Mouse (Mus musculus): ENCODE measurements around the gene Mylk.
"Not testable (repeated sequence)": the region's sequence is repeated elsewhere in the genome, so short reads cannot be mapped to it uniquely, and the experiment has no call there.

The Mylk gene

DNA sequence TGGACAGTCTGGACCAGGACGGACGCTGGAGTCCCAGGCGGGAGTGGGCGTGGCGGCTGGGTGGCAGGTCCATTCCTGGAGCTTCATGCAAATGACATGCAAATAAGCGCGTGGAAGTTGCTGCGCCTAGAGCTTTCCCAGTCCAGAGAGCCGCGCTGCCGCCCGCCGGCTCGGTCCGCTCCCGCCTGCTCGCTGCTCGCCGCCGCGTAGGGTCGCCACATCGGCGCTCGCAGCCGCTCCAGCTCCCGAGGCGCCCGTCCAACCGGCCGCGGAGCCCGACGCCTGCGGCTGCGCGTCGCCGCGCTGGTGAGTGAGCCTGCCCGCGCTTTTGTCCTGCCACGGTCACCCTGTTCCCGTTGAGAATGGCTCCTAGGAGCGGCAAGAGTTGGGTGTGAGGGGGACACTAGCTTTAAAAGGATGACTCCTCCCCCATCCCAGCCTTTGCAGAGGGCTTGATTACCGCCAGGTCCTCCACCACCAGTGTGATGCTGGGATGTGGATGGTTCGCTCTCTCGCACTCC lies at the start of gene Mylk:
TSS of gene Mylk (plus strand) at position 146 of the 521 bp plus-strand sequence.
- peak; percentile 8 to 12 for DNase-seq

DNA sequence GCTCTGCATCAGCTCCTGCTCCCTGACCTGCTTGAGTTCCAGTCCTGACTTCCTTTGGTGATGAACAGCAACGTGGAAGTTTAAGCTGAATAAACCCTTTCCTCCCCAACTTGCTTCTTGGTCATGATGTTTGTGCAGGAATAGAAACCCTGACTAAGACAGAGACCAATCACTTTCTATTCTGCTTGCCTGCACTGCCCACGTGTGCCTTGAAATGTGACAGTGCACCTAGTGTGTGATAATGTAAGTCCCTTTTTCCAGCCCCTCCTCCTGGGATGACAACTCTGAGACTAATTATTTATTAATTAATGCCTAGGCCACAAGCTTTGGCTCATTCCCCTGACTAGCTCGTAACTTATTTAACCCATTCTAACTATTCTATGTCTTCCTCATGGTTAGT lies 46.3 kb upstream of the Mylk start:
- DNase-seq: not testable (repeated sequence)

DNA sequence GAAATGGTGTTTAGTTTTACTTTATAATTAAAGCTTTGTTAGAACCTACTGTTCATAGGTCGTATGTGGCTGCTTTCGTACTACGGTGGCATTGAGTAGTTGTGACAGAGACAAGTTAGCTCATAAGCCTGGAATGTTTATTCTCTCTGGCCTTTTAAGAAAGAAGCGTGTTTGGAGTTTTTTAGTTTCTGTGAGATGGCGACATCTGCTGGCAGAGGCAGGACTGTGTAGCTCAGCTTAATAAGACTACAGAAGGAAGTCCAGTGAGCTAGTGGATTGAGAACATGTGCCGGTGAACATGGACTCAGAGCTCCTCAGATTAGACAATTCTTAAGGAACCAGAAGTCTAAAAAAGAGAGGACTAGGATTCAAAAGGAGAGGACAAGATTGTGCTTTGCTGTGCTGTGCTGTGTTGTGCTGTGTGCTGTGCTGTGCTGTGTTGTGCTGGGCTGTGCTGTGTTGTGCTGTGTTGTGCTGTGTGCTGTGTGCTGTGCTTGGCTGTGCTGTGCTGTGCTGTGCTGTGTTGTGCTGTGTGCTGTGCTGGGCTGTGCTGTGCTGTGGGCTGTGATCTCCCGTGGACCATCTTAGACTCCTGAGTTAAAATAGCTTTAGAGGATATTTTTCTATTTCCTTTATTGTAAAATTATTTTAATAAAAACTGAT lies 44.7 kb upstream of the Mylk start:
- DNase-seq: peak; percentile 6

DNA sequence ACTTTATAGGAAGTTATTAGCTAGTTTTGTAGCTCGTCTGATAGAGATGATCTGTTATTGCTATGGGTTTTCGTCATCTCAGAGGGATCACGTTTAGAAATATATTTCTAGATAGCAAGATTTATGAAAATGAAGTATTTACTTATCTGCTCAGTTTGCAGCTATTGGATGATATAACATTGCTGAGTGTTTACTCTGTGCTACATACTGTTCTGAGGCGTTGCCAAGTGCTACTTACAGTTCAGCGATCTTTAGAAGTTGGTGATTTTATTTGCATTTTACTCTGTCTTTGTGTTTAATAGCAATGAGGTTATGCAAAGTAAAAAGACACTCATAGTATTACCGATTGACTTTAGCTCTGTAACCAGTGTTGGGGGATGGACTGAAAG lies 44.2 kb upstream of the Mylk start:
- DNase-seq: no peak

DNA sequence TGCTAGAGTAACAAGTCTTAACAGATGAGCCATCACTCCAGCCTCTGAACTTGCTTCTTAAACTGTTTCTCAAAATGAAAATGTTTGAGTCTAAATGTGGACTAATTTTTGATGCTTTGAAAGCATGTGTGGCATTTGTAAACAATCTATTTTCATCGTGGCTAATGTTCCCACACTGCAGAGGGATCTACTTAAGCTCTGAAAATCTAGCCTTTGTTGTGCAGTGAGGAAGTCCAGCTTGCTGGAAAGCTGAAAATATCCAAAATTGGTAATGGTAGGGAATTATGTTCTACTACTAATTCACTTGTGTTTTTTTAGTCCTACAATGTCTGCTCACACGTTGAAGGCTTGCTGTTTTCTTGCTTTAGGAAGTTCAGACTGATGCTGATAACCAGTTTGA lies 39.0 kb upstream of the Mylk start:
- DNase-seq: no peak

DNA sequence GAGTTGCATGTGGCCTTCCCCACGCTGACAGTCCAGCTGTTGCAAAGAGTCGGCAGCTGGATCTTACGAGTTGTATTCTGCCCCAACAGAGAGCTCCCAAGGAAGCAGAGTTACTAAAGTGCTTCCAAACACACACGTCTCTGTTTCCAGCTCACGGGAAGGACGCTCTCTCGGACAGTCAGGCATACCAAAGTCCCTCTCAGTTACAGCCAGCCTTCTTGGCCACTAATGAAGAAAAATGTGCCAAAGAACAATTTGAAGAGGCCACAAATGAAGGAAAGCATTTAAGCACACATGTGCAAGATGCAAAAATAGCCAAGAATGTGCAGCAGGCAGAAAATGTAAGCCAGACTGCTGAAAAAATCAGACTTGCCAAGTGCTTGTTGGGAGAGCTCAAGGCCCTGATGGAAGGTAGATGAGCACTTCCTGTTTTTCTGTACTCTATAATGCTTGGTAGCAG lies 38.5 kb upstream of the Mylk start:
- no peak for DNase-seq

DNA sequence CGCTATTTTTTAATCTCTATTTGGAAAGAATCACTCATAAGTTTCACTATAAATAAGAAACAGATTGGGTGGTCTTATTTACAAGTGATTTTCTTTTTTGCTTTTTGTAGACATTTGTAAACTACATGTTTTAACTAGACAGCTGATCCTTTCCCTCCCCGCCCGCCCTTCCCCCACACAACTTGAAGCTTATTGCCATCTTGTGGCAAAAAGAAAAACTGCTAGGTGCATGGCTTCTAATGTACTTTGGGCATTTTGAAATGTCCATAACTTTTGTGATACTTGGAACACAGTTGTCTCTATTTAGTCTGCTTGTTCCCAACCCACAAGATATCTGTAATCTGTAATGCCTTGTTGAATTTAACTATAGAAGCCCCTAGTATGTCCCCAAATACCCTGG lies 33.5 kb upstream of the Mylk start:
- no peak for DNase-seq

DNA sequence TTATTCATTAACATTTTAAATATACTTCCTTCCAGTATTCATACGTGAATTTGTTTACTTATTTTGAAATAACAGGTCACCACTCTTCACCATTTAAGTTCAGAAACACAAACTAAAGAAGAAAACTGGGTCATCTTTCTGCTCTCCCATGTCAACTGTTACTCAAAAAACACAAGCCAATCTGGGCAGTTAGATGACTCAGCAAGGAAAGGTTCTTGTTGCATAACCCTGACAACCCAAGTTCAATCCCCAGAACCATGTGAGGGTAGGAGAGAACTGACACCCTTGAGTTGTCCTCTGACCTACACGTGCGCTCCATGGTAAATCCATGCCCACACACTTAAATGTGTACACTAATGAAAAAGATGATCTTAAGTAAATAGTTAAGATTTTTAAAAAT lies 19.9 kb upstream of the Mylk start:
- DNase-seq: no peak

DNA sequence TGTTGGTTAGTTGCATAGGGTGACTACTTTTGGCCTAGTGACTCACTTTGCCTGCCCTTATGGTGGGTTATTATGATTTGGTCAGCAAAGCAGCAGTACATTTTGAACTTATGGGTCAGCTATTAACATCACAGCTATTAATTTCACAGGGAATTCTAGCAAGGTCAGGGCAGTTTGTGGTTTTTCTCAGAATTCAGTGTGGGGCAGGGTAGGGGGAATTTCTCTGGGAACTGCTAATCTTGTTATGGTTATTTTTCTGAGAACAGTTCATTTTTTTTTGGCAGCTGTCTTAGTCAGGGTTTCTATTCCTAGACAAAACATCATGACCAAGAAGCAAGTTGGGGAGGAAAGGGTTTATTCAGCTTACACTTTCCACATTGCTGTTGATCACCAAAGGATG lies 16.4 kb upstream of the Mylk start:
- DNase-seq: not testable (repeated sequence)

DNA sequence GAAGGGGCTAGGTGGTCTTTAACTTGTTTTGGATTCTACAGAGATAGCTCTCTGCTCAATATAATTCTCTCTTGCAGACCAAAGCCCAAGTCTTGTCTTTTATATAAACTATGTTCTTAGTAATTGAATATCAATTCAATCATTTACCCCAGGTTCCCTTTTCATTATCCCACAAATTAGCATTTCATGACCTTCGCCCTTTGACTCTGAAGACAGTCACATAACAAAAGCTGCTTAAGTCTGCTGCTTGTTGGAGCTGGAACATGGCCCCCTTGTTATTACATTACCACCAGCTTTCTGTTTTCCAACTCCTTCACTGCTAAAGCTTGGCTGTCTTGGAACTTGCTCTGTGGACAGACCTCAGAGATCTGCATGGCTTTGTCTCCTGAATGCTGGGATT lies 15.6 kb upstream of the Mylk start:
- no peak for DNase-seq

DNA sequence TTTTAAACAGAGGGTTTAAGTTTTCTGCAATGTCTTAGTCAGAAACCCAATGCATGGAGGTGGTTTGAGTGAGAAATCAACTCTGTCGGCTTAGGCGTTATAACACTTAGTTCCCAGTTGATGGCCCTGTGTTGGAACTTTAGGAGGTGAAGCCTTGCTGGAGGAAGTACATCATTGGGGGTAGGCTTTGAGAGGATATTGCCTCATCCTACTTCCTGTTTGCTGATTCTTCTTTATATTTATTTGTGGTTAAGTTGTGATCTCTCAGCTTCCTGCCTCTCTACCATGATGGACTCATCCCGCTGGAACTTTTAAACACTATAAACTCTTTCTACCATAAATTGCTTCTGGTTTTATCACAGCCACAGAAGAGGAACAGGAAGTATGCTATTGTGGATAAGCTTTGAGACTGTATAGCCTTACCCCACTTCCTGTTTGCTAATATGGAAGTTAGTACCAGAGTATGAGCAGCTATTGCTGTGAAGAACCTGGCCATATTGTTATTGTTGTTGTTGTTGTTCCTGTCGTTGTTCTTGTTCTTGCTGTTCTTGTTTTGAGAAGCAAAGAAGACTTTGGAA lies 6.3 kb upstream of the Mylk start:
- no peak for DNase-seq

DNA sequence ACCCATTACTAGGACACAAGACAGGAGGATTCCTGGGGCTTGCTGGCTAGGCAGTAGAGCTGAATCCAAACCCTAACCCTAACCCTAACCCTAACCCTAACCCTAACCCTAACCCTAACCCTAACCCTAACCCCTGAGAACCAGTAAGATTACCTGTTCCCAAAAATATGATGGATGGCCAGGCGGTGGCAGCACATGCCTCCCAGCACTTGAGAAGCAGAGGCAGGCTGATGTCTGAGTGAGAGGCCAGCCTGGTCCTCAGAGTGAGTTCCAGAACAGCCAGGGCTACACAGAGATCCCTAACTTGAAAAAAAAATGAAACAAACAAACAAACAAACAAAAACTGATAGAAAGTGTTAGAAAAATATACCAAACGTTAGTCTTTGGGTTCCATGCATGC lies 2.1 kb upstream of the Mylk start:
- no peak for DNase-seq

DNA sequence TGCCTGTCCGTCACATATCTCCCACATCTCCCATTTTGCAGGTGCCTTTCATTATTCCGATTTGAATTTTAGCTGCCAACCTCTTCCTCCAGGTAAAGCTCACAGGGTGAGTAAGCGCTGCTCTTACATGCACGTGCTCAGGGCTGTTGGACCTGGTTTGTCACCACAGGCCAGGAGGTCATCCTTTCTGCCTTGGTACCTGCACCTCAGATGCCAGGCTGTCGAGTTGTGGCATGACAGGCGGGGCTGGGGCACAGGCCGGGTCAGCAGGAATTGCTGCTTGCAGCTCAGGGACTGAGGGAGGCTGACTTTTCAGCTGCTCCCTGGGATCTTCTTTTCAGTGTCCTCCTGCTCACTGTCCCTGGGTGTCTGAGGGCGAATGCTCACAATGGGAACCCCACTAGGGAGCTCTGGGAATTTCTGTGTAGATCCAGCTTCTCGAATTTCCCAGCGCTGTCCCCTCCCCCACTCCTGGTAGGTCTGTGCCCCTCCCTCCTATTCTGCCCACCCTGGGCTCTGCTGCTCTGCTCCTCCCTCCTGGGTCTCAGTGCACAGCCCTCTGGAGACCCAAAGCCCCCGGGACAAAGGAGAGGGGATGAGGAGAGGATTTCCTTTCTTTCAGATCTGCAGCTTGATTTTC lies 3.2 kb downstream of the Mylk start:
- no peak for DNase-seq

DNA sequence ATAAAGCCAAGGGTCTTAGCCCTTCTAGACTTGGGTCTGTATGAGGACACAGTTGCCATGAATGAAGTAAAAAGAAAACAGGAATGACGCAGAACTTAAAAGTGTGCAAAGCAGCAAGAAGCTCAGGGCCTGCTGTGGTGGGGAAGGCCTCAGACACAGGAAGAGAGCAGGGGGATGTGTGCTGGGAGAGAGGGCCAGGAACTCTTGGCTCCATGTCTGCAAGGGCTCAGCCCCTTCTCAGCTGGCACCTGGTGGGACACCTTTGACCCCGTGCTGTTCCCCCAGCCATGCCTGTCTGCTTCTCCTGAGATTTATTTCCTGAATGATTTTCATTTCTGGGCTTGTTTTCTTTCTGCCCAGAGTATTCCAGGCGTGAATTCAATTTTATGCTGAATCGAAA lies 4.5 kb downstream of the Mylk start:
- no peak for DNase-seq

DNA sequence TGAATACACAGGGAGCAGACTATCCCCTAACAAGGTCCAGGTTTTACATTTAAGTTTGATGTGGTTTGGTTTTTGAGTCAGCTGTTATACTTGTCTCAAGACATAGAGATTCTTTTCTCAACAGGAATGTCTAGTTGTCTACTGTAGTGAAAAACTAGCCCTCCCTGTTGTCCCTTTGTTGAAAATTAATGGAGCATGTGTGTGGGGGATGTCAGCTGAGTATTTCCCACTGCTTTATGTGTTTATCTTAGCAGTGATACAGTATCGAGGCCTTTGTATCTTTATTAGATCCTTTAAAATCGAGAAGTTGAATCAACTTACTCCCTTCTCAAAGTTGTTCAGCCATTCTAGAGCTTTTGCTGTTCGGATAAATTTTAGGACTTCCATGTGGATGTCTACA lies 7.0 kb downstream of the Mylk start:
- no peak for DNase-seq

DNA sequence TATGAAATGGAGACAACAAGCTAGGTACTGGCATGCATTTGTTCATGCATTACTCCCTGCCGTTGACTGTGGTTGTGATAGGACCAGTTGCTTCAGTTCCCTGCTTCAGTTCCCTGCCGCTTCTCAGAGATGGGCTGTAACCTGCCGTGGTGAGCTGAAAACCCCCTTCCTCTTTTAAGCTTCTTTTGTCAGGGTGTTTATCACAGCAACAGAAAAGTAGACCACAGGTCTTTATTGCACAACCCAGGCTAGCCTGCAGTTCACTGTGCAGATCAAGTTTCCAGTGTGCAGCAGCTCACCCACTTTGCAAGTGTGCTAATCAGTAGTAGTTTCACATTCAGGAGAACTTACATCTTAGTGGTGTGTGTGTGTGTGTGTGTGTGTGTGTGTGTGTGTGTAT lies 8.0 kb downstream of the Mylk start:
- no peak for DNase-seq

DNA sequence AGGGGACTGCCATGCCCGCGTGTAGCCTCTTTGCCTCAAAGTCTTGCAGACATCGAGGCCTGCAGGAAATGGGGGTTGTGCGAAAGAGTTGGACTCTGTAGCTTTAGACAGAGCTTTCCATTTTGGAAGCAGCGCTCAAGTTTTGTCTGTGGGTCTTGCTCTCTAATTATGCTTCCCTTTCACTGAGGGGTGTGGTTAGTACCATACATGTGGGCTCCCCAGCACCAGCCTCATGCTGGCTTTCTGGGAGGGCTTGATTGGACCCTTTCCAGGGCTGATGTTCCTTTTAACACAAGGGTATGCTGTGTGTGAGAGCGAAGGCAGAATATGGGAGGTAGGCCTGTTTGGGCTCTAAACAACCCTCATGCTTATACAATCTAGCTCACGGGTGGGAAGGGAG lies 12.0 kb downstream of the Mylk start:
- DNase-seq: no peak

DNA sequence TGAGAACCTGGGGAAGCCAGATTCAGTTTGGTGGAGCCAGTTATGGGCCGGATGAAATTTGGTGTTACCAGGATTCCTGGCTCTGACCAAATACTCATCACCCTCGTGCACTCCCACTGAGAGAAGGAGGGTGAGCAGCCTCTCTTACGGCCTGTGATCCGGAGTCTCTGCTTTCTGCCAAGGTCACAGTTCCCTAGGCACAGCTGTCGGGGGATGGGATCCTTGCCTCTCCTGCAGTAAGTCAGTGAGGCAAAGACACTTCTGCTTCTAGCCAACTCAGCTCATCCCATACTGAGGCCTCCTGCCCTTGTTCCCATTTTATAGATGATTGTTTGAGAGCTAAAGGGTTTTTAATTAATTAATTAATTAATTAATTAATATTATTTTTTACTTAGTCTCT lies 13.2 kb downstream of the Mylk start:
- no peak for DNase-seq

DNA sequence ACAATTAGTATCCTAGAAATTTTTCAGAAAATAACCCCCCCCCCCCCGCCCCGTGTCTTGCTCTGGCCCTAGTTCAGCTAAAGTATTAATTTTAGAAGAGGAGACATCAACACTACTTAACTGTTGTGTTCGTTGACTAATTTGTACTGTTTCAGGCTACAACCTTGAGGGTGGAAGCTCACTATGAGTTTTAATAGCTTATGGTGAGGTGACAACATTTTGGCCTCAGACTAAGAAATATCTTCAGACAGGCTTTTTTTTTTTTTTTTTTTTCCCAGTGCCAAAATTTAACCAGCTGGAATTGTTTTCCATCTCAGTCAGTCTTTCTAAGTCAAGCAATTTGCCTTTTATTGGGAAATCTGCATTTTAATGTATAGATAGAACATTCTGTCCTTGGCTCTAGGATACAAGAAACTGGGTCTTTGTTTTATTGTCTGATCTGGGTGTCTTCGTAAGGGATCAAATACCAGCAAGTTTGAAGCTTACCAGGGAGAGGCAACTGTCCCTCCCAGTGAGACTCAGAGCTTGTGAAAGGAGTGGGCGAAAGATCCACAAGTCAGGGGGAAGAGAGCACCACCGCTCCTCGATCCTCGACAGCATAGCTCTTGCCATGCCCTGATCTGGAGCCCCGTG lies 19.1 kb downstream of the Mylk start:
- DNase-seq: no peak

DNA sequence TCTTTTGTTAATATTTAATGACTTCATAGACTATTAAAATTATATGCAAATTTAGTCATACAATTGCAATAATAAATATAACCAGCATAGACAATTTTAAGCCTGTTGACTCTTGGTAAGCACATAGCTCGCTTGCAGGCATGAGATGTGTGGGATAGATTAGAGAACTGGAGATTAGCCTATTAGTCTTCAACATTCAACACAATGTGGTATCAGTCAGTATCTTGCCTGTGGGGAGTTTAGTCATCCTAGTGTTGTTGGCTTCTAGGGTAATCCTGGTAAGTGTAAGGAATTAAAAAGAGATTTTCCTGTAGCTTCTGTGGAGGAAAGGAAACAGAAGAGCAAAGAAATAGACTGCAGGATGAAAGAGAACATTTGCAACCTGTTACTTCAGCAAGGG lies 20.7 kb downstream of the Mylk start:
- no peak for DNase-seq

DNA sequence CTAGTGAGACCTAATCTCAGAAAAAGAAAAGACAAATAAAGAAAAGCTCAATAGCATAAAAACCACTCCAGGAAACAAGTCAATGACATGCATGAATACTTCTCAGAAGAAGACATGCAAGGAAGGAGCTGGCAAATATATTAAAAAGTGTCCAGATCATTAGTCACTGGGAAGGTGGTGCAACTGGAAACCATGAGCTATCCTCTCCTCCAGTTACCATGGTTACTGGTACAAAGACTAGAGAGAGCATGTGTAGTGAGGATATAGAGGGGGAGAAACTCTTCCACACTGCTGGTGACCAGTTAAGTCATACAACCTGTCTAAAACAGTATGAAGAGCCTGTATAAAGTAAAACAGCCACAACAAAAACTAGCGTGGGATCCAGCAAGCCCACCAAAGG lies 21.2 kb downstream of the Mylk start:
- no peak for DNase-seq

DNA sequence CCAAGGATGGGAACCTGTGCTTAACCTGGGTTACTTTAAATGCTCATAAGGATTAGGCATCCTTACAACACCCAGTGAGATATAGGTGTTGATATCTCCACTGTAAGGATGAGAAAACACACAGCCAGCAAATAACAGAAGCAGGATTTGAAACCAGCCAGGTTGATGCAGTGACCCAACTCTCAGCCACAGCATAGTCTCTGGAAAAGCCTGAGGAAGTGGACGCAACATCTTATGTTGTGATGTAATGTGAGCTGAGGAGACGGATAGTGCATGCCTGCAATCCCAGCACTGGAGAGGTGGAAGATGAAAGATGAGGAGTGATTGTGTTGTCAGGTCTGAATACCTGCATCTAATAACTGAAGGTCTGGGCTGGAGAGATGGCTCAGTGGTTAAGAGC lies 22.4 kb downstream of the Mylk start:
- DNase-seq: no peak

DNA sequence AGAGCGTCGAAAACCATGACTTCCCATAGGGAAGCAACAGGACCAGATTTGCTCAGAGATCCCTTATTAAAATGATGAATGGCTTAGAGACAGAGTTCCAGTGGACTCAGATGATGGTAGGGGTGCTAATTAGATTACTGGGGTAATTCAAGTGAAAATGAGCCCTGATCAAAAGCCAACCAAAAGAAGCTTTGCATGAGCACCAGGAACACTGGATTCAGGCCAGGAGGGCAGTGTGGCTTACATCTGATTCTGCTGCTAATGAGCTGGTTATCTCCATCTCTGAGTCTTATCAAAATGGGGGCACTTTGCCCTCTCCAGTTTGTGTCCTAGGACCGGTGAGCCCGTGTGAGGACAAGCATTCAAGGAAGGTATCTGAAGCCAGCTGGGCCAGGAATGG lies 23.4 kb downstream of the Mylk start:
- DNase-seq: no peak

DNA sequence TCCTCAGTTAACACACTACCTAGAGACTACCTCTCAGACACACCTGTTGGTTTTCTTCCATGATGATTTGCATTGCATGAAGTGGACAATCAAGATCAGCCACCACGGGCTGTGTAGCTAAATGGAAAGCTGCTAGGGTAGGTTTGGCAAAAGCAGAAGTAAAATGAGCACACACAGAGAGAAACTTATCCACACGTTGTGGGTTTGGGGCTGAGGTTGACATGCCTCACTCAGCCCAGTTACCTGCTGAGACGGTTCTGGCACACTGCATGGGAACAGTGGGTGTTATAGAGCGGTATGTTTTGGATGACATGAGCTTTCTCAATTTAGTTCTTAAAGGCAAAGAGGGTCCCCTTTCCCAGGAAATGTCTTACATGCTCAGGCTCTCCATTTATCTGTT lies 25.1 kb downstream of the Mylk start:
- no peak for DNase-seq

Measured in thymus, adult 18-20 months (tissue).